Mouse (Mus musculus): ENCODE results near the gene Shank2. TPM values are rescaled to one million over a fixed set of nuclear protein-coding genes. Genes with fewer than 3 reads are reported as not detected.

Shank2 gene
- 3.8 and 5.6 TPM in 2 replicates for total RNA-seq (2021)
- long read RNA-seq, experiment 1, partial matches to known transcripts = 0 of 5 reads
- long read RNA-seq, experiment 1, other reads (novel, unspliced or antisense) = 5 of 5 reads
- long read RNA-seq, experiment 2, partial matches to known transcripts = 1 of 2 reads
- long read RNA-seq, experiment 2, other reads (novel, unspliced or antisense) = 1 of 2 reads

GRCm38 (mm10) chr7:144001628-144002027 is at the start of gene Shank2:
Gene Shank2, plus strand, starts transcription at chr7:144001928.
- DNase-seq = no peak

GRCm38 (mm10) chr7:143952130-143952529 is 49.6 kb upstream of the Shank2 start:
- DNase-seq = no peak

- no peak for DNase-seq
These were observed 45.0 kb upstream of the Shank2 start for GRCm38 (mm10) chr7:143956575-143957295.

- DNase-seq = no peak
These were observed 43.6 kb upstream of the Shank2 start for GRCm38 (mm10) chr7:143958030-143958565.

- no peak for DNase-seq
These were observed 37.9 kb upstream of the Shank2 start for GRCm38 (mm10) chr7:143963813-143964212.

GRCm38 (mm10) chr7:143966621-143967020 is 35.1 kb upstream of the Shank2 start:
- no peak for DNase-seq

GRCm38 (mm10) chr7:143977491-143977830 is 24.3 kb upstream of the Shank2 start:
- no peak for DNase-seq

- DNase-seq = peak; percentile 23
These were observed 23.7 kb upstream of the Shank2 start for GRCm38 (mm10) chr7:143977831-143978682.

GRCm38 (mm10) chr7:143978741-143979371 is 22.9 kb upstream of the Shank2 start:
- DNase-seq = peak; percentile 82

GRCm38 (mm10) chr7:143979986-143980385 is 21.7 kb upstream of the Shank2 start:
- DNase-seq = no peak

- DNase-seq = no peak
These were observed 15.4 kb upstream of the Shank2 start for GRCm38 (mm10) chr7:143986281-143986680.

GRCm38 (mm10) chr7:143991160-143991559 is 10.6 kb upstream of the Shank2 start:
- peak; percentile 35 for DNase-seq

GRCm38 (mm10) chr7:143999073-143999472 is 2.7 kb upstream of the Shank2 start:
- DNase-seq = no peak

- DNase-seq = peak; percentile 40
These were observed 1.7 kb downstream of the Shank2 start for GRCm38 (mm10) chr7:144003471-144003870.

- DNase-seq = peak; percentile 17
These were observed 6.4 kb downstream of the Shank2 start for GRCm38 (mm10) chr7:144008079-144008478.

- DNase-seq = peak; percentile 61
These were observed 7.3 kb downstream of the Shank2 start for GRCm38 (mm10) chr7:144008985-144009384.

- no peak for DNase-seq
These were observed 12.8 kb downstream of the Shank2 start for GRCm38 (mm10) chr7:144014485-144014884.

- DNase-seq = no peak
These were observed 20.1 kb downstream of the Shank2 start for GRCm38 (mm10) chr7:144021801-144022200.

- no peak for DNase-seq
These were observed 21.0 kb downstream of the Shank2 start for GRCm38 (mm10) chr7:144022682-144023081.

GRCm38 (mm10) chr7:144023561-144023960 is 21.8 kb downstream of the Shank2 start:
- no peak for DNase-seq

GRCm38 (mm10) chr7:144026024-144026752 is 24.5 kb downstream of the Shank2 start:
- peak; percentile 46 for DNase-seq

- no peak for DNase-seq
These were observed 27.5 kb downstream of the Shank2 start for GRCm38 (mm10) chr7:144029246-144029645.

Data from adrenal gland, postnatal 14 days (tissue).